Mouse (Mus musculus): ENCODE measurements around the gene Prr23a3.

The Prr23a3 gene

GRCm38 (mm10) chr9:98864571-98864970 is at the start of gene Prr23a3:
TSS of gene Prr23a3 (plus strand) at chr9:98864767.
- no peak for DNase-seq (ENCODE audit: low read depth)

GRCm38 (mm10) chr9:98816066-98816465 is 48.5 kb upstream of the Prr23a3 start:
- no peak for DNase-seq (ENCODE audit: low read depth)

GRCm38 (mm10) chr9:98817592-98817991 is 47.0 kb upstream of the Prr23a3 start:
- DNase-seq (ENCODE audit: low read depth) = no peak

GRCm38 (mm10) chr9:98818971-98819370 is 45.6 kb upstream of the Prr23a3 start:
- no peak for DNase-seq (ENCODE audit: low read depth)

- no peak for DNase-seq (ENCODE audit: low read depth)
Measured at GRCm38 (mm10) chr9:98819481-98819880, 45.1 kb upstream of the Prr23a3 start.

- no peak for DNase-seq (ENCODE audit: low read depth)
Measured at GRCm38 (mm10) chr9:98820461-98820860, 44.1 kb upstream of the Prr23a3 start.

GRCm38 (mm10) chr9:98821067-98821466 is 43.5 kb upstream of the Prr23a3 start:
- no peak for DNase-seq (ENCODE audit: low read depth)

- DNase-seq (ENCODE audit: low read depth) = no peak
Measured at GRCm38 (mm10) chr9:98823805-98824204, 40.8 kb upstream of the Prr23a3 start.

GRCm38 (mm10) chr9:98829508-98829907 is 35.1 kb upstream of the Prr23a3 start:
- DNase-seq (ENCODE audit: low read depth) = no peak

GRCm38 (mm10) chr9:98837537-98838074 is 27.0 kb upstream of the Prr23a3 start:
- no peak for DNase-seq (ENCODE audit: low read depth)

GRCm38 (mm10) chr9:98842117-98842516 is 22.4 kb upstream of the Prr23a3 start, which contains the start of gene Prr23a1:
TSS of gene Prr23a1 (plus strand) at chr9:98842503.
- DNase-seq (ENCODE audit: low read depth) = no peak

GRCm38 (mm10) chr9:98856210-98856609 is 8.4 kb upstream of the Prr23a3 start, which contains the start of gene Prr23a2:
TSS of gene Prr23a2 (plus strand) at chr9:98856494.
- DNase-seq (ENCODE audit: low read depth) = no peak

GRCm38 (mm10) chr9:98863463-98863862 is 1.1 kb upstream of the Prr23a3 start:
- DNase-seq (ENCODE audit: low read depth) = no peak

- no peak for DNase-seq (ENCODE audit: low read depth)
Measured at GRCm38 (mm10) chr9:98901486-98901885, 36.9 kb downstream of the Prr23a3 start.

GRCm38 (mm10) chr9:98902819-98903218 is 38.3 kb downstream of the Prr23a3 start, which contains the start of gene 7420426K07Rik:
TSS of gene 7420426K07Rik (plus strand) at chr9:98903119.
- no peak for DNase-seq (ENCODE audit: low read depth)

Measured in induced T-regulatory cell, adult 2 months (primary cell).